In the genomic region with DNA sequence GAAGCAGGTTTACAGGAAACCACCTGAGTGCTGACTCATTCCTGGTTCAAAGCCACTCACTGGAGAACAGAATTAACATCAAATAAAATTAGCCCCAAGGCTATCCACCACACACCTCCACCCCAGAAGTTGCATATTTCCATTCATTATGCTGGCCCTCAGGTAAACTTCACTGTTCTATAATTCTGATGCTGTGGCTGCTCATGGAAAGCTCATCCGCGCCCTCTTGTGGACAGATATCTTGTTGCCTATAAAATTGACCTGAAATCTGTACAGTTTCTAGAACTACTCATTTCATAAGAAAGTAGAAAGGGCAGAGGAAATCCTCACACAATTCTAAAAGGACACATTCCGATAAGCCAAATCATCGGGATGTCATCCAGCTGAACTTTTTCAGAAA, we compare ENCODE assay signal across 8 mouse cellular contexts. TPM values are rescaled to one million over a fixed set of nuclear protein-coding genes. Genes with fewer than 3 reads are reported as not detected.
A peak's percentile ranks its signal among the peaks of the same experiment; 100 is the strongest.
DNase-seq lines count a peak whose midpoint lies in the region; ATAC-seq and TF ChIP-seq lines count a peak whose summit lies in the region.

No protein-coding gene starts in this region.

- H3K4me3 ChIP-seq in heart, adult 2 months: no peak overlapping the region
- H3K4me3 ChIP-seq in heart, embryonic 11.5 days (ENCODE audit: low read depth, low read length): no peak overlapping the region
- H3K4me3 ChIP-seq in ES-E14 (ENCODE audit: insufficient read depth in 1 of 2, low read depth in 1 of 2, low read length in 2 of 2, poor library complexity in 1 of 2, severe bottlenecking in 1 of 2): no peak overlapping the region
- no peak overlapping the region for H3K4me3 ChIP-seq in cerebellum, adult 2 months (replicated peaks; ENCODE audit: insufficient read depth, low read depth, low read length)
- no peak overlapping the region for H3K4me3 ChIP-seq in stomach, postnatal 0 days (ENCODE audit: low read depth, low read length)

- intact Hi-C loops in heart, adult 2 months (cut with DNase I): loop anchor here (1.0 kb wide), 2 partner anchors 102 to 151 kb away; no protein-coding TSS in a partner anchor

- H3K4me2 ChIP-seq in heart, embryonic 11.5 days: no peak overlapping the region
- no peak overlapping the region for H3K4me2 ChIP-seq in stomach, postnatal 0 days (replicated peaks; ENCODE audit: low read depth)

- H3K4me1 ChIP-seq in heart, adult 2 months (ENCODE audit: control insufficient read depth, insufficient read depth, low read length): no peaks in the 10 kb centered on the region
- no peaks in the 10 kb centered on the region for H3K4me1 ChIP-seq in heart, embryonic 11.5 days (ENCODE audit: control insufficient read depth, insufficient read depth, low read length)
- H3K4me1 ChIP-seq in ES-E14 (ENCODE audit: control insufficient read depth in 2 of 2, insufficient read depth in 2 of 2, low read length in 2 of 2, poor library complexity in 1 of 2): no peaks in the 10 kb centered on the region
- H3K4me1 ChIP-seq in cerebellum, adult 2 months (ENCODE audit: control insufficient read depth, insufficient read depth, low read length): no peaks in the 10 kb centered on the region
- H3K4me1 ChIP-seq in stomach, postnatal 0 days (replicated peaks; ENCODE audit: control insufficient read depth, insufficient read depth): no peaks in the 10 kb centered on the region

- WGBS in heart, adult 2 months: 5% methylated on average over 4 of the region's 4 CpGs
- 13% methylated on average over 4 of the region's 4 CpGs for WGBS in heart, embryonic 11.5 days (ENCODE audit: insufficient replicate concordance)
- WGBS in cerebellum, adult 2 months: 16% methylated on average over 4 of the region's 4 CpGs
- 10% methylated on average over 4 of the region's 4 CpGs for WGBS in stomach, postnatal 0 days

- TF ChIP-seq EP300 in heart, adult 2 months (IDR thresholded peaks at IDR 0.05; ENCODE audit: insufficient read depth, low read depth, low read length): no peak
- TF ChIP-seq EP300 in stomach, postnatal 0 days (optimal IDR thresholded peaks at IDR 0.05): no peak

- no peak overlapping the region for H3K27ac ChIP-seq in heart, adult 2 months
- no peak overlapping the region for H3K27ac ChIP-seq in heart, embryonic 11.5 days (ENCODE audit: low read depth, low read length)
- H3K27ac ChIP-seq in ES-E14 (ENCODE audit: insufficient read depth, low read depth, low read length, poor library complexity, severe bottlenecking): no peak overlapping the region; the same call in 1 of the 2 replicates
- no peak overlapping the region for H3K27ac ChIP-seq in cerebellum, adult 2 months (ENCODE audit: insufficient read depth, low read length)
- no peak overlapping the region for H3K27ac ChIP-seq in stomach, postnatal 0 days (replicated peaks)

- no peak for TF ChIP-seq POLR2A in heart, adult 2 months (IDR thresholded peaks at IDR 0.05; ENCODE audit: insufficient read depth, low read depth, low read length)
- no peak for TF ChIP-seq POLR2A in cerebellum, adult 2 months (IDR thresholded peaks at IDR 0.05; ENCODE audit: borderline replicate concordance, insufficient read depth, low read length)

- ATAC-seq in heart, embryonic 11.5 days (replicated peaks; ENCODE audit: insufficient number of reproducible peaks, low FRiP score, low TSS enrichment): no peak
- peak; percentile 75 for ATAC-seq in granulocyte monocyte progenitor cell, adult 5-6 weeks (replicated peaks; ENCODE audit: poor library complexity, severe bottlenecking)
- no peak for ATAC-seq in stomach, postnatal 0 days (ENCODE audit: low FRiP score, low TSS enrichment)

- no peaks in the 10 kb centered on the region; the same call in 1 of the 2 replicates for H3K9me3 ChIP-seq in heart, embryonic 11.5 days (replicated peaks; ENCODE audit: control insufficient read depth, low read length)
- no peaks in the 10 kb centered on the region for H3K9me3 ChIP-seq in ES-E14 (ENCODE audit: control insufficient read depth, insufficient read depth, low read depth, low read length)
- H3K9me3 ChIP-seq in stomach, postnatal 0 days (ENCODE audit: control insufficient read depth, low read length): no peaks in the 10 kb centered on the region

- H3K36me3 ChIP-seq in heart, adult 2 months (ENCODE audit: control insufficient read depth, insufficient read depth, low read length): no peaks in the 10 kb centered on the region
- no peaks in the 10 kb centered on the region for H3K36me3 ChIP-seq in heart, embryonic 11.5 days (ENCODE audit: control insufficient read depth, insufficient read depth, low read length)
- H3K36me3 ChIP-seq in ES-E14 (ENCODE audit: control insufficient read depth, insufficient read depth, low read length, poor library complexity, severe bottlenecking): no peaks in the 10 kb centered on the region
- no peaks in the 10 kb centered on the region for H3K36me3 ChIP-seq in stomach, postnatal 0 days (ENCODE audit: control insufficient read depth, insufficient read depth, low read length)

- peak; percentile 42 to 59 for DNase-seq in heart, adult 2 months
- DNase-seq in ES-E14 (ENCODE audit: low read depth, low spot score): peak; percentile 65
- DNase-seq in cerebellum, adult 2 months: peak; percentile 52 to 57
- DNase-seq in layer of hippocampus, postnatal 14 days (ENCODE audit: low spot score in 2 of 2): peak; percentile 62 to 73
- DNase-seq in mesoderm, embryonic 11.5 days (ENCODE audit: low read depth, low spot score): peak; percentile 61
- peak; percentile 70 for DNase-seq in stomach, postnatal 0 days (ENCODE audit: low spot score)

- TF ChIP-seq CTCF in heart, adult 2 months (IDR thresholded peaks at IDR 0.05): peak; percentile 90
- peak; percentile 53 for TF ChIP-seq CTCF in cerebellum, adult 2 months (IDR thresholded peaks at IDR 0.05; ENCODE audit: borderline replicate concordance, insufficient read depth, low read depth, low read length)
- peak; percentile 90 for TF ChIP-seq CTCF in stomach, postnatal 0 days (IDR thresholded peaks at IDR 0.05; ENCODE audit: low read depth)

- H3K79me2 ChIP-seq in heart, adult 2 months (replicated peaks; ENCODE audit: control insufficient read depth, insufficient read depth, low read length): no peaks in the 10 kb centered on the region

- in situ Hi-C loops in ES-E14 (cut with MboI; ENCODE audit: low sequenced_read_pairs in 2 of 2, unreplicated experiment in 2 of 2): loop anchor here in 1 of 2 experiments (25.0 kb wide), 1 partner anchor 402 kb away; no protein-coding TSS in a partner anchor

- H3K9ac ChIP-seq in heart, adult 2 months (ENCODE audit: low read depth, low read length): no peak overlapping the region
- H3K9ac ChIP-seq in heart, embryonic 11.5 days (ENCODE audit: low read depth, low read length): no peak overlapping the region
- H3K9ac ChIP-seq in ES-E14 (ENCODE audit: insufficient read depth, low read depth, low read length, poor library complexity, severe bottlenecking): no peak overlapping the region
- H3K9ac ChIP-seq in stomach, postnatal 0 days (ENCODE audit: low read length): no peak overlapping the region

- H3K27me3 ChIP-seq in heart, adult 2 months (ENCODE audit: control insufficient read depth, insufficient read depth, low read length): no peaks in the 10 kb centered on the region
- no peaks in the 10 kb centered on the region for H3K27me3 ChIP-seq in heart, embryonic 11.5 days (ENCODE audit: control insufficient read depth, insufficient read depth, low read length)
- no peaks in the 10 kb centered on the region for H3K27me3 ChIP-seq in cerebellum, adult 2 months (ENCODE audit: control insufficient read depth, insufficient read depth, low read length)
- no peaks in the 10 kb centered on the region for H3K27me3 ChIP-seq in stomach, postnatal 0 days (ENCODE audit: control insufficient read depth, insufficient read depth, low read length)

RNA-seq across cellular contexts. Expression of a gene that starts 6.4 kb away (rescaled TPM):
- 100 to 1,000 TPM; 435 to 533 TPM for total RNA-seq in heart, adult 2 months (2021)
- polyA plus RNA-seq in heart, adult 2 months (2012; rRNA removed): 320 and 386 TPM in 2 replicates
- polyA plus RNA-seq in heart, embryonic 11.5 days (2014; fragmentation: Nextera tagmentation; extraction: Ambion mirVana): 476 and 490 TPM in 2 replicates
- 260 and 270 TPM in 2 replicates for total RNA-seq in ES-E14 (2012; rRNA removed)
- polyA plus RNA-seq in cerebellum, adult 2 months (2012; rRNA removed): 202 and 210 TPM in 2 replicates
- 158 and 183 TPM in 2 replicates for total RNA-seq in granulocyte monocyte progenitor cell, adult 5-6 weeks (2014; fragmentation: Nextera tagmentation)
- total RNA-seq in granulocyte monocyte progenitor cell, adult 5-6 weeks (2017): 46.9 and 72.7 TPM in 2 replicates
- total RNA-seq in layer of hippocampus, postnatal 14 days (2021): 100 to 1,000 TPM; 213 to 214 TPM
- polyA plus RNA-seq in stomach, postnatal 0 days (2015; fragmentation: Nextera tagmentation; extraction: Ambion mirVana): 354 and 360 TPM in 2 replicates

RNA-seq across cellular contexts. Expression of a gene that starts 15.9 kb away (rescaled TPM):
- 10 to 100 TPM in 1 of 2 experiments, 1 to 10 TPM in 1; 9.2 to 10.8 TPM for total RNA-seq in heart, adult 2 months (2021)
- 2.2 and 4.3 TPM in 2 replicates for polyA plus RNA-seq in heart, adult 2 months (2012; rRNA removed)
- polyA plus RNA-seq in heart, embryonic 11.5 days (2014; fragmentation: Nextera tagmentation; extraction: Ambion mirVana): 34.5 and 35.5 TPM in 2 replicates
- total RNA-seq in ES-E14 (2012; rRNA removed): 39.5 and 69.3 TPM in 2 replicates
- 11.3 and 12.3 TPM in 2 replicates for polyA plus RNA-seq in cerebellum, adult 2 months (2012; rRNA removed)
- total RNA-seq in granulocyte monocyte progenitor cell, adult 5-6 weeks (2014; fragmentation: Nextera tagmentation): 37.2 and 41.3 TPM in 2 replicates
- 93.1 and 94.7 TPM in 2 replicates for total RNA-seq in granulocyte monocyte progenitor cell, adult 5-6 weeks (2017)
- total RNA-seq in layer of hippocampus, postnatal 14 days (2021): 10 to 100 TPM; 15.9 to 18.5 TPM
- polyA plus RNA-seq in stomach, postnatal 0 days (2015; fragmentation: Nextera tagmentation; extraction: Ambion mirVana): 16.3 and 16.8 TPM in 2 replicates

RNA-seq across cellular contexts. Expression of a gene that starts 16.2 kb away (rescaled TPM):
- total RNA-seq in heart, adult 2 months (2021): 10 to 100 TPM; 42.6 to 46.7 TPM
- polyA plus RNA-seq in heart, adult 2 months (2012; rRNA removed): 15.6 and 18.1 TPM in 2 replicates
- polyA plus RNA-seq in heart, embryonic 11.5 days (2014; fragmentation: Nextera tagmentation; extraction: Ambion mirVana): 29.0 and 32.0 TPM in 2 replicates
- total RNA-seq in ES-E14 (2012; rRNA removed): 2.1 and 3.9 TPM in 2 replicates
- polyA plus RNA-seq in cerebellum, adult 2 months (2012; rRNA removed): 4.6 and 5.7 TPM in 2 replicates
- total RNA-seq in granulocyte monocyte progenitor cell, adult 5-6 weeks (2014; fragmentation: Nextera tagmentation): 20.5 and 35.3 TPM in 2 replicates
- total RNA-seq in granulocyte monocyte progenitor cell, adult 5-6 weeks (2017): 1.4 and 8.9 TPM in 2 replicates
- total RNA-seq in layer of hippocampus, postnatal 14 days (2021): 10 to 100 TPM; 12.6 to 14.8 TPM
- polyA plus RNA-seq in stomach, postnatal 0 days (2015; fragmentation: Nextera tagmentation; extraction: Ambion mirVana): 49.8 and 50.3 TPM in 2 replicates

RNA-seq across cellular contexts. Expression of a gene that starts 46.0 kb away (rescaled TPM):
- 1 to 10 TPM; 6.4 to 7.2 TPM for total RNA-seq in heart, adult 2 months (2021)
- 7.7 and 11.1 TPM in 2 replicates for polyA plus RNA-seq in heart, adult 2 months (2012; rRNA removed)
- 5.3 and 5.8 TPM in 2 replicates for polyA plus RNA-seq in heart, embryonic 11.5 days (2014; fragmentation: Nextera tagmentation; extraction: Ambion mirVana)
- 14.5 and 19.0 TPM in 2 replicates for total RNA-seq in ES-E14 (2012; rRNA removed)
- 3.7 and 4.1 TPM in 2 replicates for polyA plus RNA-seq in cerebellum, adult 2 months (2012; rRNA removed)
- 9.3 and 14.1 TPM in 2 replicates for total RNA-seq in granulocyte monocyte progenitor cell, adult 5-6 weeks (2014; fragmentation: Nextera tagmentation)
- 5.4 and 10.7 TPM in 2 replicates for total RNA-seq in granulocyte monocyte progenitor cell, adult 5-6 weeks (2017)
- 1 to 10 TPM; 3.0 to 4.4 TPM for total RNA-seq in layer of hippocampus, postnatal 14 days (2021)
- polyA plus RNA-seq in stomach, postnatal 0 days (2015; fragmentation: Nextera tagmentation; extraction: Ambion mirVana): 5.9 and 6.9 TPM in 2 replicates
